Mouse (Mus musculus): ENCODE measurements at regions not wholly inside any gene's neighbourhood (a gene's known extent, or its start where the extent isn't known, plus 50 kb on each side); places are given as distances from the start of the nearest gene placed in this dataset.

DNA sequence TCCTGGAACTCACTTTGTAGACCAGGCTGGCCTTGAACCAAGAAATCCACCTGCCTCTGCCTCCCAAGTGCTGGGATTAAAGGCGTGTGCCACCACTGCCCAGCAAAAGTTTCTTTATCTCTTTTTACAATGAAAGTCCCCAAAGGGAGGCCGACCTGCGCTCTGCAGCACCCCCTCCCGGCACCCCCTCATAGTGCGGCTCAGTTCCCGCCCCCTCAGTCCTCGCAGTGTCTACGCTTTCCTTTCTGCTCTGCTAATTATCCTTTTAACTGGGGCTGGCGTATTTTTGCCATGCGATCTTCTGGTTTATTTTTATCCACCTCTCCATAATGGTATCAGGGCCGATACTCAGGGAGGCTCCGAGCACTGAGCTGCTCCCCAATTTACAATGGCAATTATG lies 123.0 kb downstream of the Nectin1 start:
- Histone ChIP-seq H3K4me3 (replicated peaks; ENCODE audit: low read depth, low read length) (no peak overlapping the region), H3K4me2 (ENCODE audit: low read length) (no peak overlapping the region), H3K9ac (ENCODE audit: low read depth, low read length) (no peak overlapping the region), H3K27me3 (ENCODE audit: insufficient read depth, low read length) (0 out of 2 replicates have a peak, but pooled peaks cover 12% of the 10 kb centered on the region), H3K4me1 (replicated peaks; ENCODE audit: insufficient read depth, low read length) (peaks cover 4% of the 10 kb centered on the region; the same call in 1 of the 2 replicates), H3K9me3 (replicated peaks; ENCODE audit: low read length) (no peaks in the 10 kb centered on the region), H3K36me3 (ENCODE audit: insufficient read depth, low read length) (no peaks in the 10 kb centered on the region), H3K27ac (no peak overlapping the region)
- DNase-seq (ENCODE audit: low spot score), result no peak
- no peak for ATAC-seq (replicated peaks; ENCODE audit: low FRiP score, low read depth)
- 83% methylated on average over 12 of the region's 12 CpGs for WGBS
- TF ChIP-seq CTCF (IDR thresholded peaks at IDR 0.05; ENCODE audit: low read depth), result no peak

DNA sequence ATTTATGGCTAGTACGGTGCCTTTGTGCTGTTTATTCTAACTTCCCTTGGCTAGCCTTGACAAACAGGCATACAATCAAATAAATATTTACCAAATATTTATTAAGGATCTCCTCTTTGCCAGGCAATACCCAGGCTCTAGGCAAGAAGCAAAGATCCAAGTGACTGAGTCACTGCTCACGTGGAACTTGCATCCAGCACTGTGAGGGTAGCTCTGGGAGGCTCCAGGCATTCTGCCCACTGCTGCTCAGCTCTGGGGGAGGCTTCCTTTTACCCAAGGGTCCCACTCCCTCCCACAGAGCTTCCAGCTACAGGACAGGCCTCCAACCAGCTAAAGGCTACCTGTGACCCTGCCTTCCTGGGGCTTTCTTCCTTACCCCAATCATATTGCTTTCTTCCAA lies 130.1 kb downstream of the Nectin1 start:
- 50% methylated on average over 2 of the region's 2 CpGs for WGBS

DNA sequence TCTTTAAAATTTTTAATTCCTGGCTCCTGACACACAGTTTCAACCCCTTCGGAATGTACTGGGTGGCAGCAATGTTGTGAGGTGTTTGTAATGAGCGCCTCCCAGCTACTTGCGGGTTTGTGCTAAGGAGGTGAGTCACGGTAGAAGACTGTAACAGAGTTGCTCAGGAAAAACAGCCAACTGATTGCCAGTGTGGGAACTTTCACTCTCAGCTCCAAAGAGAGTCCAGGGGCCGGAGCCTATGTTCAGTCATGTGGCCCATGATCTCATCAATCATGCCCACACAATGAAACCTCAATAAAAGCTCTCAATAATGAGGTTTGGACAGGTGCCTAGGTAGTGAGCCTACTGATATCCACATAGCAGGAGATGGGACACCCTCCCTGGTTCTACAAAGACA lies 130.5 kb downstream of the Nectin1 start:
- Histone ChIP-seq H3K4me1 (replicated peaks; ENCODE audit: insufficient read depth, low read length) (peaks cover 3% of the 10 kb centered on the region; the same call in 1 of the 2 replicates), H3K4me2 (ENCODE audit: low read length) (no peak overlapping the region), H3K27me3 (ENCODE audit: insufficient read depth, low read length) (peaks cover 18% of the 10 kb centered on the region), H3K36me3 (ENCODE audit: insufficient read depth, low read length) (no peaks in the 10 kb centered on the region), H3K9me3 (replicated peaks; ENCODE audit: low read length) (no peaks in the 10 kb centered on the region), H3K27ac (no peak overlapping the region), H3K9ac (ENCODE audit: low read depth, low read length) (no peak overlapping the region), H3K4me3 (replicated peaks; ENCODE audit: low read depth, low read length) (no peak overlapping the region)
- ATAC-seq (replicated peaks; ENCODE audit: low FRiP score, low read depth) (no peak), DNase-seq (ENCODE audit: low spot score) (no peak)
- TF ChIP-seq CTCF (IDR thresholded peaks at IDR 0.05; ENCODE audit: low read depth), result no peak
- 71% methylated on average over 5 of the region's 5 CpGs for WGBS

More for the DNA sequence above, 130.1 kb downstream of the Nectin1 start:
- H3K4me3 ChIP-seq (replicated peaks; ENCODE audit: low read depth, low read length), result no peak overlapping the region
- no peak overlapping the region for H3K9ac ChIP-seq (ENCODE audit: low read depth, low read length)
- no peak for TF ChIP-seq CTCF (IDR thresholded peaks at IDR 0.05; ENCODE audit: low read depth)
- H3K27me3 ChIP-seq (ENCODE audit: insufficient read depth, low read length), result peaks cover 13% of the 10 kb centered on the region
- no peaks in the 10 kb centered on the region; the same call in 1 of the 2 replicates for H3K4me1 ChIP-seq (replicated peaks; ENCODE audit: insufficient read depth, low read length)
- no peak overlapping the region for H3K27ac ChIP-seq
- no peak overlapping the region for H3K4me2 ChIP-seq (ENCODE audit: low read length)
- no peaks in the 10 kb centered on the region for H3K36me3 ChIP-seq (ENCODE audit: insufficient read depth, low read length)
- ATAC-seq (replicated peaks; ENCODE audit: low FRiP score, low read depth), result no peak
- DNase-seq (ENCODE audit: low spot score), result no peak
- no peaks in the 10 kb centered on the region for H3K9me3 ChIP-seq (replicated peaks; ENCODE audit: low read length)

DNA sequence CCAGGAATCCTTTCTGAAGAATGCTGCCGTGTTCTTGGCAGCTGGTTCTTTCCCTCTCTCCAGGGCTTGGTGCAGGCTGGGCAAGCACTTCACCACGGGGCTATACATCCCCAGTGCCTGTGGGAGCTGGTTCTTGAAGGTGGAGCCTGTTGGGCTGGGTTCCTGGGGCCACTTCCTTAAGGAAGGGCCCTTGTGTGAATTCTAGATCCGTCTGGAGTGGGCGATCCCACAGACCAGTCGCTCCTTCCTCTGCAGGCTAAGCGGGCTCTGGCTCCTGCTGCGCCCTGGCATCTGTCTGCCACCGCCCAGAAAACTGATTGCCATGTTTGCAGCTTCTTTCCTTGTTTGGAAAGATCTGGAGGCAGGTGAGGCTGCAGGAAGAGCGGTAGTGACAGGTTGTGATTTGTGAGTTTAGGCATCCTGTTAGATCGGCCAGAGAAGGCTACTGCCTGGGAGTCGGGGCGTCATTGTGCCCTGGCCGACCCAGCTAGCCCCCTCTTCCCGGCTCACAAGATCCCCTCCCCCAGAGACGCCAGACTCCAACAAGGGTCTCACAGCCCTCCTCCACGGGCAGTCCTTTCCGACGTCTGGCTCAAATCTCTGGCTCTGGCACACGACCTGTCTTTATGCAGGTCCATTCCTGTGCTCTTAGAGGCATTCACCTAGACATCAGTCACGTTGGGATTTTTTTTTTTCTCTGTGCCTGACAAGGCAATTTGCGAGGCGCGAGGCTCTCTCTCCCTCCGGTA lies 135.6 kb downstream of the Nectin1 start:
- Histone ChIP-seq H3K9ac (ENCODE audit: low read depth, low read length) (no peak overlapping the region), H3K9me3 (replicated peaks; ENCODE audit: low read length) (no peaks in the 10 kb centered on the region), H3K4me1 (replicated peaks; ENCODE audit: insufficient read depth, low read length) (peaks cover 12% of the 10 kb centered on the region), H3K27ac (no peak overlapping the region), H3K36me3 (ENCODE audit: insufficient read depth, low read length) (no peaks in the 10 kb centered on the region), H3K27me3 (ENCODE audit: insufficient read depth, low read length) (peaks cover 37% of the 10 kb centered on the region), H3K4me3 (replicated peaks; ENCODE audit: low read depth, low read length) (0 out of 2 replicates have a peak overlapping the region, but pooled peaks have one; percentile 7), H3K4me2 (ENCODE audit: low read length) (peak overlapping the region; percentile 44)
- 2% methylated on average over 24 of the region's 24 CpGs for WGBS
- no peak for TF ChIP-seq CTCF (IDR thresholded peaks at IDR 0.05; ENCODE audit: low read depth)
- ATAC-seq (replicated peaks; ENCODE audit: low FRiP score, low read depth), result no peak
- DNase-seq (ENCODE audit: low spot score), result no peak

DNA sequence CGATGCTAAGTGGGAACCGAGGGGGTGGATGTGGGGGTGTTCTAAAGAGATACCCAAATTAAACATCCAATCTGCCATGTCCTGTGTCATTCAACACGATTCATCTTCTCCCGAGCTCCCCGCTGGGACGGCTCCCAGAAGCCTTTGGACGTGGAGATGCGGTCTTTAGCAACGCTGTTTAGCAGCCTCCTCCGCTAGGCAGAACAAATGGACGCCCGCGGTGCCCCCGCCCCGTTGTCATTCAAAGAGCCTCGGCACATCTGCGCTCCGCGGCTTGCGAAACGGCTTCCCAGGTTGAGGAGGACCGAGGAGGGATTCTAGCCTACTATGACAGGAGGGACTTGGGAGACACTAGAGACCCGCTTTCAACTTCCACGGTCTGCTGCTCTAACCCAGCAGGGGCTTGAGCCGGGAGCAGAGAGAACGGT lies 136.2 kb downstream of the Nectin1 start:
- Histone ChIP-seq H3K4me1 (replicated peaks; ENCODE audit: insufficient read depth, low read length) (peaks cover 12% of the 10 kb centered on the region), H3K27ac (no peak overlapping the region), H3K9ac (ENCODE audit: low read depth, low read length) (no peak overlapping the region), H3K4me3 (replicated peaks; ENCODE audit: low read depth, low read length) (peak overlapping the region; percentile 7; the same call in 1 of the 2 replicates), H3K36me3 (ENCODE audit: insufficient read depth, low read length) (no peaks in the 10 kb centered on the region), H3K9me3 (replicated peaks; ENCODE audit: low read length) (no peaks in the 10 kb centered on the region), H3K4me2 (ENCODE audit: low read length) (peak overlapping the region; percentile 44), H3K27me3 (ENCODE audit: insufficient read depth, low read length) (peaks cover 37% of the 10 kb centered on the region)
- DNase-seq (ENCODE audit: low spot score) (no peak), ATAC-seq (replicated peaks; ENCODE audit: low FRiP score, low read depth) (no peak)
- under 1% methylated on average over 26 of the region's 26 CpGs for WGBS
- TF ChIP-seq CTCF (IDR thresholded peaks at IDR 0.05; ENCODE audit: low read depth), result no peak

DNA sequence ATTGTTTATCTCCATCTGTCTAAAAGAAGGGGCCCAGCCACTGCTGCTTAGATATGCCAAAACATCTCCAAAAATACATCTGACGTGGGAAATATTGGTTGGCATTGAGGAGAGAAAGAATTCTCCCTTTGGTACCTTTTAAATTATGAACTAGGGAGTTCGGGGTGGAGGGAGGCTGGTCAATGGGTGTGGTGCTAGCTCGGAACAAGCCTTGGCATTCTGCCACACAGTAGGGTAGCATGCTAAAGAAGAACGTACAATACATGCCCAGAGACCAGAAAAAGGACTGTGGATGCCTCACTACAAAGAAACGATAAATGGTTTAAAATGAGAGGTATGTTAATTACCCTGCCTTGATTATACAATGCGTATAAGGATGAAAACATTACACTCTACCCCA lies 149.3 kb downstream of the Nectin1 start:
- Histone ChIP-seq H3K4me2 (ENCODE audit: low read length) (no peak overlapping the region), H3K9me3 (replicated peaks; ENCODE audit: low read length) (no peaks in the 10 kb centered on the region), H3K4me1 (replicated peaks; ENCODE audit: insufficient read depth, low read length) (no peaks in the 10 kb centered on the region), H3K27ac (no peak overlapping the region), H3K4me3 (replicated peaks; ENCODE audit: low read depth, low read length) (no peak overlapping the region), H3K36me3 (ENCODE audit: insufficient read depth, low read length) (no peaks in the 10 kb centered on the region), H3K9ac (ENCODE audit: low read depth, low read length) (no peak overlapping the region), H3K27me3 (ENCODE audit: insufficient read depth, low read length) (no peaks in the 10 kb centered on the region)
- no peak for ATAC-seq (replicated peaks; ENCODE audit: low FRiP score, low read depth)
- DNase-seq (ENCODE audit: low spot score), result no peak
- TF ChIP-seq CTCF (IDR thresholded peaks at IDR 0.05; ENCODE audit: low read depth), result no peak
- WGBS, result 72% methylated on average over 6 of the region's 6 CpGs
